Mouse (Mus musculus) MEL (cell line): ENCODE data around the gene Dgkg.

Experiments
- BHLHE40 ChIP-seq: IDR thresholded peaks from 2 replicates; pipeline ENCODE4 v1.6.1; 2012; ENCODE audit warnings: low read depth, mild to moderate bottlenecking, inconsistent platforms, low read length, improper control_type of control experiment, borderline replicate concordance
- CTCF ChIP-seq, 3 experiments: IDR thresholded peaks in 2 of 3; conservative IDR thresholded peaks in 1 of 3; 2 replicates each; pipeline ENCODE4 v1.5.1; 2011 to 2012; ENCODE audit warnings: low read length in 3 of 3, low read depth in 2 of 3, mild to moderate bottlenecking in 2 of 3, improper control_type of control experiment in 1 of 3, inconsistent platforms in 1 of 3, mixed read lengths in 1 of 3, moderate library complexity in 1 of 3; ENCODE audit not compliant: control insufficient read depth in 1 of 3, insufficient read depth in 1 of 3, poor library complexity in 1 of 3, severe bottlenecking in 1 of 3
- E2F4 ChIP-seq: IDR thresholded peaks from 2 replicates; pipeline ENCODE4 v1.6.1; 2011; ENCODE audit warnings: low read depth, low read length, improper control_type of control experiment, borderline replicate concordance
- GATA1 ChIP-seq: IDR thresholded peaks from 2 replicates; pipeline ENCODE4 v1.6.1; 2011; ENCODE audit warnings: low read depth, low read length, improper control_type of control experiment
- JUND ChIP-seq: IDR thresholded peaks from 2 replicates; pipeline ENCODE4 v1.6.1; 2011; ENCODE audit warnings: low read depth, mild to moderate bottlenecking, improper control_type of control experiment, low read length
- MXI1 ChIP-seq: IDR thresholded peaks from 2 replicates; pipeline ENCODE4 v1.6.1; 2011; ENCODE audit warnings: mild to moderate bottlenecking, low read depth, low read length, improper control_type of control experiment
- NRF1 ChIP-seq: IDR thresholded peaks from 2 replicates; pipeline ENCODE4 v1.6.1; 2014; ENCODE audit warnings: low read depth, mild to moderate bottlenecking, inconsistent platforms, low read length, improper control_type of control experiment, moderate library complexity; ENCODE audit not compliant: poor library complexity, insufficient read depth, severe bottlenecking
- POLR2A ChIP-seq, 2 experiments: IDR thresholded peaks; 2 replicates each; pipeline ENCODE4 v1.6.1; 2011 to 2012; ENCODE audit warnings: low read length in 2 of 2, mild to moderate bottlenecking in 2 of 2, control low read depth in 1 of 2, improper control_type of control experiment in 1 of 2, low read depth in 1 of 2, moderate library complexity in 1 of 2; ENCODE audit not compliant: control insufficient read depth in 1 of 2, insufficient read depth in 1 of 2, poor library complexity in 1 of 2
- SIN3A ChIP-seq: IDR thresholded peaks from 2 replicates; pipeline ENCODE4 v1.6.1; 2012; ENCODE audit warnings: low read length, improper control_type of control experiment, inconsistent platforms
- UBTF ChIP-seq: IDR thresholded peaks from 2 replicates; pipeline ENCODE4 v1.6.1; 2012; ENCODE audit warnings: low read depth, mild to moderate bottlenecking, inconsistent platforms, low read length, improper control_type of control experiment, moderate library complexity, borderline replicate concordance; ENCODE audit not compliant: insufficient read depth
- ZC3H11A ChIP-seq: IDR thresholded peaks from 2 replicates; pipeline ENCODE4 v1.6.1; 2012; ENCODE audit warnings: low read depth, mild to moderate bottlenecking, inconsistent platforms, low read length, improper control_type of control experiment
- ZKSCAN1 ChIP-seq: IDR thresholded peaks from 2 replicates; pipeline ENCODE4 v1.6.1; 2012; ENCODE audit warnings: low read depth, mild to moderate bottlenecking, inconsistent platforms, low read length, improper control_type of control experiment, moderate library complexity

- TF ChIP-seq CTCF (IDR thresholded peaks at IDR 0.05 in 2 of 3, conservative IDR thresholded peaks at IDR 0.05 in 1 of 3; ENCODE audit: control insufficient read depth in 1 of 3, insufficient read depth in 1 of 3, low read depth in 2 of 3, low read length in 3 of 3, poor library complexity in 1 of 3, severe bottlenecking in 1 of 3): no peak
- TF ChIP-seq POLR2A (IDR thresholded peaks at IDR 0.05; ENCODE audit: control insufficient read depth in 1 of 2, insufficient read depth in 1 of 2, low read depth in 1 of 2, low read length in 2 of 2, poor library complexity in 1 of 2): no peak
- TF ChIP-seq ZKSCAN1: no peak
- TF ChIP-seq E2F4: no peak
- no peak for TF ChIP-seq ZC3H11A
- TF ChIP-seq GATA1: no peak
- no peak for TF ChIP-seq SIN3A
- no peak for TF ChIP-seq NRF1
- TF ChIP-seq JUND: no peak
- no peak for TF ChIP-seq BHLHE40
- no peak for TF ChIP-seq UBTF
- TF ChIP-seq MXI1: no peak
Measured at GRCm38 (mm10) chr16:22687711-22688230, 30.8 kb upstream of the Dgkg start.
